Mouse (Mus musculus) stomach, embryonic 14.5 days (tissue): ENCODE measurements around the gene Gm44805. TPM values are rescaled to one million over a fixed set of nuclear protein-coding genes. Genes with fewer than 3 reads are reported as not detected.

Source experiments
- ATAC-seq: fragments of 200-750 bp; cut with Nextera tagmentation; 2 replicates; pipeline ENCODE4 v1.8.0; 2017; ENCODE audit warnings: low read depth, moderate TSS enrichment; ENCODE audit not compliant: insufficient number of reproducible peaks, insufficient read depth, low FRiP score
- H3K27ac ChIP-seq: fragments of 300-500 bp; sonication (generic); 2 replicates; pipeline ENCODE4 v1.5.1; 2014; ENCODE audit warnings: mild to moderate bottlenecking, low read length, moderate library complexity, mixed read lengths
- H3K27me3 ChIP-seq: fragments of 300-500 bp; sonication (generic); 2 replicates; pipeline ENCODE4 v1.6.1; 2014; ENCODE audit warnings: low read length, control low read depth, mixed read lengths; ENCODE audit not compliant: control insufficient read depth, insufficient read depth
- H3K36me3 ChIP-seq: fragments of 300-500 bp; sonication (generic); 2 replicates; pipeline ENCODE4 v1.6.1; 2014; ENCODE audit warnings: mild to moderate bottlenecking, control low read depth, low read length, moderate library complexity, mixed read lengths; ENCODE audit not compliant: control insufficient read depth, insufficient read depth
- H3K4me1 ChIP-seq: fragments of 300-500 bp; sonication (generic); 2 replicates; pipeline ENCODE4 v1.6.1; 2014; ENCODE audit warnings: low read length, control low read depth, mixed read lengths; ENCODE audit not compliant: control insufficient read depth, insufficient read depth
- H3K4me2 ChIP-seq: fragments of 300-500 bp; sonication (generic); replicated peaks from 2 replicates; pipeline ENCODE4 v1.6.1; 2014; ENCODE audit warnings: low read depth, low read length, control low read depth
- H3K4me3 ChIP-seq: fragments of 300-500 bp; sonication (generic); 2 replicates; pipeline ENCODE4 v1.5.1; 2014; ENCODE audit warnings: low read depth, low read length, control low read depth
- H3K9ac ChIP-seq: fragments of 300-500 bp; sonication (generic); replicated peaks from 2 replicates; pipeline ENCODE4 v1.6.1; 2014; ENCODE audit warnings: low read depth, mild to moderate bottlenecking, control low read depth, low read length, moderate library complexity, mixed read lengths
- H3K9me3 ChIP-seq: fragments of 300-500 bp; sonication (generic); 2 replicates; pipeline ENCODE4 v1.6.1; 2016; ENCODE audit warnings: low read depth, low read length, control low read depth; ENCODE audit not compliant: control insufficient read depth
- WGBS: fragments of 180-500 bp; shearing (Covaris S2); extraction: QIAGEN DNeasy Blood & Tissue Kit; methylation state at CpG from one replicate; pipeline ENCODE4 v1.1.7; 2014; 5-methylcytosine and 5-hydroxymethylcytosine counted together
- polyA plus RNA-seq: library from polyadenylated mRNA; unstranded; fragments of >200 nt; fragmentation: Nextera tagmentation; extraction: Ambion mirVana; gene quantifications from 2 replicates; pipeline ENCODE4 v1.2.1, GENCODE M21; 2014

Gm44805 gene
- polyA plus RNA-seq, 1 experiment from 2014 or later, result not detected

GRCm38 (mm10) chr7:19696336-19696873 lies 15.2 kb upstream of the Gm44805 start:
- no peak overlapping the region for H3K4me2 ChIP-seq
- no peak overlapping the region for H3K4me3 ChIP-seq
- no peak for ATAC-seq
- no peaks in the 10 kb centered on the region for H3K9me3 ChIP-seq
- H3K36me3 ChIP-seq, result no peaks in the 10 kb centered on the region
- 92% methylated on average over 34 of the region's 34 CpGs for WGBS
- no peaks in the 10 kb centered on the region for H3K27me3 ChIP-seq
- H3K27ac ChIP-seq, result no peak overlapping the region
- no peak overlapping the region for H3K9ac ChIP-seq
- peaks cover 20% of the 10 kb centered on the region for H3K4me1 ChIP-seq

GRCm38 (mm10) chr7:19695881-19696280 lies 14.7 kb upstream of the Gm44805 start:
- Histone ChIP-seq H3K27ac (no peak overlapping the region), H3K36me3 (no peaks in the 10 kb centered on the region), H3K4me2 (no peak overlapping the region), H3K27me3 (no peaks in the 10 kb centered on the region), H3K9ac (no peak overlapping the region), H3K9me3 (no peaks in the 10 kb centered on the region), H3K4me3 (no peak overlapping the region), H3K4me1 (peaks cover 18% of the 10 kb centered on the region)
- ATAC-seq, result no peak
- WGBS, result 83% methylated on average over 6 of the region's 6 CpGs

- Histone ChIP-seq H3K4me3 (no peak overlapping the region), H3K36me3 (no peaks in the 10 kb centered on the region), H3K9me3 (no peaks in the 10 kb centered on the region), H3K9ac (no peak overlapping the region), H3K27me3 (no peaks in the 10 kb centered on the region), H3K27ac (no peak overlapping the region), H3K4me2 (no peak overlapping the region), H3K4me1 (peaks cover 16% of the 10 kb centered on the region)
- WGBS, result 27% methylated on average over 8 of the region's 8 CpGs
- ATAC-seq, result no peak
These were observed 14.0 kb upstream of the Gm44805 start for GRCm38 (mm10) chr7:19695213-19695594.

- ATAC-seq, result no peak
- no peak overlapping the region for H3K27ac ChIP-seq
- no peaks in the 10 kb centered on the region for H3K27me3 ChIP-seq
- H3K4me3 ChIP-seq, result no peak overlapping the region
- H3K4me2 ChIP-seq, result no peak overlapping the region
- 81% methylated on average over 10 of the region's 10 CpGs for WGBS
- no peaks in the 10 kb centered on the region for H3K36me3 ChIP-seq
- no peak overlapping the region for H3K9ac ChIP-seq
- no peaks in the 10 kb centered on the region for H3K9me3 ChIP-seq
- peaks cover 16% of the 10 kb centered on the region for H3K4me1 ChIP-seq
These were observed 13.4 kb upstream of the Gm44805 start for GRCm38 (mm10) chr7:19694336-19695212.

GRCm38 (mm10) chr7:19693421-19693820 lies 12.2 kb upstream of the Gm44805 start:
- H3K4me1 ChIP-seq, result peaks cover 4% of the 10 kb centered on the region; the same call in 1 of the 2 replicates
- no peaks in the 10 kb centered on the region for H3K9me3 ChIP-seq
- H3K4me3 ChIP-seq, result no peak overlapping the region
- no peaks in the 10 kb centered on the region for H3K36me3 ChIP-seq
- ATAC-seq, result no peak
- no peak overlapping the region for H3K27ac ChIP-seq
- H3K9ac ChIP-seq, result no peak overlapping the region
- H3K4me2 ChIP-seq, result no peak overlapping the region
- H3K27me3 ChIP-seq, result no peaks in the 10 kb centered on the region
- 28% methylated on average over 10 of the region's 10 CpGs for WGBS

- Histone ChIP-seq H3K27ac (no peak within 1 kb of the TSS), H3K4me3 (no peak within 1 kb of the TSS), H3K9ac (no peak within 1 kb of the TSS), H3K4me2 (no peak within 1 kb of the TSS), H3K36me3 (no peaks in the 10 kb centered on the region), H3K4me1 (0 out of 2 replicates have a peak, but pooled peaks cover 3% of the 10 kb centered on the region), H3K9me3 (no peaks in the 10 kb centered on the region), H3K27me3 (no peaks in the 10 kb centered on the region)
- 45% methylated on average over 28 of the region's 28 CpGs for WGBS
- ATAC-seq, result no peak
These were observed 10.9 kb upstream of the Gm44805 start, which contains the start of gene Apoc1 for GRCm38 (mm10) chr7:19691873-19692865. Apoc1 (minus strand) TSS chr7:19692660.

GRCm38 (mm10) chr7:19691434-19691833 lies 10.2 kb upstream of the Gm44805 start:
- Histone ChIP-seq H3K27ac (no peak overlapping the region), H3K4me3 (no peak overlapping the region), H3K9me3 (no peaks in the 10 kb centered on the region), H3K36me3 (no peaks in the 10 kb centered on the region), H3K27me3 (no peaks in the 10 kb centered on the region), H3K4me1 (0 out of 2 replicates have a peak, but pooled peaks cover 3% of the 10 kb centered on the region), H3K9ac (no peak overlapping the region), H3K4me2 (no peak overlapping the region)
- WGBS, result 69% methylated on average over 6 of the region's 6 CpGs
- no peak for ATAC-seq

- Histone ChIP-seq H3K9me3 (no peaks in the 10 kb centered on the region), H3K9ac (no peak overlapping the region), H3K27me3 (no peaks in the 10 kb centered on the region), H3K4me1 (0 out of 2 replicates have a peak, but pooled peaks cover 3% of the 10 kb centered on the region), H3K4me3 (no peak overlapping the region), H3K36me3 (no peaks in the 10 kb centered on the region), H3K27ac (no peak overlapping the region), H3K4me2 (no peak overlapping the region)
- 83% methylated on average over 4 of the region's 4 CpGs for WGBS
- ATAC-seq, result no peak
These were observed 9.6 kb upstream of the Gm44805 start for GRCm38 (mm10) chr7:19690845-19691244.
